Comparison of ENCODE assay signal across 8 mouse cellular contexts in the genomic region with DNA sequence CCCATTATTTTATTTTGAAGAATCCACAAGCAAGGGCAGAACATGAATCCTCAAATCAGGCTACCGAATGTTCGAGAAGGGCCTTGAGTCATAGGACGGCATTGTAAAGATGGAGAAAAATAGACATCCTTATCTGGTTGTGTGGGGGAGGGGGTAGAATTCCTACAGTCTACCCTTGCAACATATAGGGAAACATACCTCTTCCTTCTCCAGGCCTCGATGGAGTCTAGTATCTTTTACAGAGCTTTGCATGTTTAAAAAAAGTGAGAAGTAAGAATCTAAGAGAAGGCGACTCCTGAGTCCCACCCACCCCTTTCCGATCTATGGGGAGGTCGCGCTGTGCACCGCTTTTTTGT. TPM values are rescaled to one million over a fixed set of nuclear protein-coding genes. Genes with fewer than 3 reads are reported as not detected.
DNase-seq lines count a peak whose midpoint lies in the region; ATAC-seq and TF ChIP-seq lines count a peak whose summit lies in the region.

No protein-coding gene starts in this region.

- no peak for TF ChIP-seq EP300 in lung, postnatal 0 days (IDR thresholded peaks at IDR 0.05)

- H3K27me3 ChIP-seq in erythroblast, embryonic 14.5 days (ENCODE audit: control insufficient read depth): peaks cover 28% of the 10 kb centered on the region
- no peaks in the 10 kb centered on the region for H3K27me3 ChIP-seq in lung, postnatal 0 days (replicated peaks; ENCODE audit: insufficient read depth, low read length)
- H3K27me3 ChIP-seq in limb, embryonic 11.5 days (ENCODE audit: control insufficient read depth, insufficient read depth, low read length): no peaks in the 10 kb centered on the region
- no peaks in the 10 kb centered on the region for H3K27me3 ChIP-seq in stomach, embryonic 14.5 days (ENCODE audit: control insufficient read depth, insufficient read depth, low read length)

- intact Hi-C loops in gastrocnemius, postnatal 14 days (cut with DNase I; ENCODE audit: low total_unique reads): no loop called here

- 7% methylated on average over 9 of the region's 9 CpGs for WGBS in lung, postnatal 0 days
- WGBS in limb, embryonic 11.5 days: 9% methylated on average over 9 of the region's 9 CpGs
- 4% methylated on average over 9 of the region's 9 CpGs for WGBS in stomach, embryonic 14.5 days

- H3K4me1 ChIP-seq in erythroblast, embryonic 14.5 days (ENCODE audit: control insufficient read depth): no peaks in the 10 kb centered on the region
- H3K4me1 ChIP-seq in lung, postnatal 0 days (ENCODE audit: insufficient read depth, low read depth, low read length): no peaks in the 10 kb centered on the region
- H3K4me1 ChIP-seq in limb, embryonic 11.5 days (ENCODE audit: control insufficient read depth, insufficient read depth, low read length): no peaks in the 10 kb centered on the region
- H3K4me1 ChIP-seq in stomach, embryonic 14.5 days (ENCODE audit: control insufficient read depth, insufficient read depth, low read length): peaks cover 3% of the 10 kb centered on the region; the same call in 1 of the 2 replicates

- TF ChIP-seq CTCF in lung, postnatal 0 days (IDR thresholded peaks at IDR 0.05): no peak

- no peak for ATAC-seq in erythroblast, adult 5-6 weeks (replicated peaks; ENCODE audit: low FRiP score, poor library complexity, severe bottlenecking)
- peak; percentile 3; the same call in 1 of the 2 replicates for ATAC-seq in lung, postnatal 0 days
- peak; percentile 36; the same call in 1 of the 2 replicates for ATAC-seq in limb, embryonic 11.5 days (ENCODE audit: insufficient number of reproducible peaks, low FRiP score, low TSS enrichment, low read depth)
- ATAC-seq in stomach, embryonic 14.5 days (ENCODE audit: insufficient number of reproducible peaks, insufficient read depth, low FRiP score, low read depth): no peak

- H3K9me3 ChIP-seq in erythroblast, embryonic 14.5 days (ENCODE audit: control insufficient read depth, low read length): no peaks in the 10 kb centered on the region
- no peaks in the 10 kb centered on the region for H3K9me3 ChIP-seq in lung, postnatal 0 days (ENCODE audit: low read length)
- no peaks in the 10 kb centered on the region for H3K9me3 ChIP-seq in limb, embryonic 11.5 days (ENCODE audit: control insufficient read depth, low read length)
- H3K9me3 ChIP-seq in stomach, embryonic 14.5 days (ENCODE audit: control insufficient read depth, low read depth, low read length): no peaks in the 10 kb centered on the region

- H3K4me3 ChIP-seq in erythroblast, embryonic 14.5 days (replicated peaks): peak overlapping the region; percentile 44
- peak overlapping the region; percentile 61 for H3K4me3 ChIP-seq in lung, postnatal 0 days (ENCODE audit: low read depth, low read length)
- H3K4me3 ChIP-seq in limb, embryonic 11.5 days (ENCODE audit: low read depth, low read length): peak overlapping the region; percentile 73
- peak overlapping the region; percentile 66 for H3K4me3 ChIP-seq in stomach, embryonic 14.5 days (ENCODE audit: low read depth, low read length)

- no peaks in the 10 kb centered on the region for H3K36me3 ChIP-seq in erythroblast, embryonic 14.5 days (ENCODE audit: control insufficient read depth)
- H3K36me3 ChIP-seq in lung, postnatal 0 days (ENCODE audit: insufficient read depth, low read length): no peaks in the 10 kb centered on the region
- no peaks in the 10 kb centered on the region for H3K36me3 ChIP-seq in limb, embryonic 11.5 days (ENCODE audit: control insufficient read depth, insufficient read depth, low read length)
- no peaks in the 10 kb centered on the region for H3K36me3 ChIP-seq in stomach, embryonic 14.5 days (ENCODE audit: control insufficient read depth, insufficient read depth, low read length)

- peak; percentile 5 for DNase-seq in lung, postnatal 0 days (ENCODE audit: low spot score)
- no peak for DNase-seq in lung, adult 18-20 months
- no peak for DNase-seq in limb, embryonic 11.5 days (ENCODE audit: low spot score)
- DNase-seq in cerebellum, adult 11 months: no peak
- DNase-seq in gastrocnemius, postnatal 14 days: no peak

- H3K9ac ChIP-seq in lung, postnatal 0 days (replicated peaks; ENCODE audit: low read depth): 0 out of 2 replicates have a peak overlapping the region, but pooled peaks have one; percentile 50
- peak overlapping the region; percentile 84 for H3K9ac ChIP-seq in limb, embryonic 11.5 days (ENCODE audit: low read length)
- peak overlapping the region; percentile 62 for H3K9ac ChIP-seq in stomach, embryonic 14.5 days (replicated peaks; ENCODE audit: low read depth, low read length)

- H3K4me2 ChIP-seq in lung, postnatal 0 days (replicated peaks; ENCODE audit: low read depth, low read length): peak overlapping the region; percentile 90
- H3K4me2 ChIP-seq in limb, embryonic 11.5 days (ENCODE audit: low read depth, severe bottlenecking): peak overlapping the region; percentile 77
- peak overlapping the region; percentile 76 for H3K4me2 ChIP-seq in stomach, embryonic 14.5 days (replicated peaks; ENCODE audit: low read depth, low read length)

- no peak overlapping the region for H3K27ac ChIP-seq in lung, postnatal 0 days (ENCODE audit: low read length)
- H3K27ac ChIP-seq in limb, embryonic 11.5 days (replicated peaks; ENCODE audit: low read depth, low read length): peak overlapping the region; percentile 73
- peak overlapping the region; percentile 83; the same call in 1 of the 2 replicates for H3K27ac ChIP-seq in stomach, embryonic 14.5 days (ENCODE audit: low read length)

RNA-seq across cellular contexts. Expression of a gene that starts 0.4 kb away (rescaled TPM):
- not detected in 2 replicates for polyA plus RNA-seq in erythroblast, embryonic 14.5 days (2012)
- total RNA-seq in erythroblast, adult 5-6 weeks (2015; ENCODE audit: low replicate concordance): not detected in 2 replicates
- not detected in 2 replicates for total RNA-seq in erythroblast, adult 5-6 weeks (2017; ENCODE audit: low replicate concordance)
- polyA plus RNA-seq in lung, postnatal 0 days (2015; fragmentation: Nextera tagmentation; extraction: Ambion mirVana): 1.9 and 2.0 TPM in 2 replicates
- 3.8 and 6.3 TPM in 2 replicates for polyA plus RNA-seq in limb, embryonic 11.5 days (2014; fragmentation: Nextera tagmentation; extraction: Ambion mirVana)
- polyA plus RNA-seq in stomach, embryonic 14.5 days (2014; fragmentation: Nextera tagmentation; extraction: Ambion mirVana): 5.1 TPM in 2 replicates
- 100 to 1,000 TPM; 154 to 157 TPM for total RNA-seq in gastrocnemius, postnatal 14 days (2021)

Comparison
In these comparisons a context has a peak if more than half of its experiments do, and no peak if none do; other contexts are left out.
1. ATAC-seq: peak in lung, postnatal 0 days (single experiment) and limb, embryonic 11.5 days (single experiment); none in erythroblast, adult 5-6 weeks (single experiment) and stomach, embryonic 14.5 days (single experiment).
2. Peak in every context shown above with its lines, with median percentiles within 50 percentile points of each other: H3K4me3 ChIP-seq, H3K4me2 ChIP-seq and H3K9ac ChIP-seq.